Mouse (Mus musculus) liver, adult 2 months (tissue): Measurements from ENCODE around the gene Ascc2. TPM values are rescaled to one million over a fixed set of nuclear protein-coding genes. Genes with fewer than 3 reads are reported as not detected.

Experiments used
- DNase-seq: peaks from one replicate; pipeline ENCODE4 v3.0.0-alpha.2; 2011; ENCODE audit warnings: low read depth, low spot score; ENCODE audit errors: extremely low read depth
- H3K27ac ChIP-seq: fragments of 200-500 bp; replicated peaks from 2 replicates; pipeline ENCODE4 v1.5.1; 2012; ENCODE audit warnings: low read depth, mild to moderate bottlenecking, control low read depth, inconsistent platforms, low read length; ENCODE audit not compliant: insufficient read depth
- H3K27me3 ChIP-seq: fragments of 200-500 bp; 2 replicates; pipeline ENCODE4 v1.6.1; 2012; ENCODE audit warnings: mild to moderate bottlenecking, moderate library complexity, low read length, inconsistent platforms; ENCODE audit not compliant: control insufficient read depth, insufficient read depth
- H3K36me3 ChIP-seq: fragments of 200-500 bp; 2 replicates; pipeline ENCODE4 v1.6.1; 2012; ENCODE audit warnings: low read length, inconsistent platforms; ENCODE audit not compliant: control insufficient read depth, insufficient read depth
- H3K4me1 ChIP-seq: fragments of 200-500 bp; 2 replicates; pipeline ENCODE4 v1.6.1; 2011; ENCODE audit warnings: low read length; ENCODE audit not compliant: control insufficient read depth, insufficient read depth
- H3K4me3 ChIP-seq: fragments of 200-500 bp; 2 replicates; pipeline ENCODE4 v1.5.1; 2011; ENCODE audit warnings: low read depth, mild to moderate bottlenecking, control low read depth, low read length, moderate library complexity; ENCODE audit not compliant: insufficient read depth
- H3K79me2 ChIP-seq: fragments of 200-500 bp; 2 replicates; pipeline ENCODE4 v1.6.1; 2012; ENCODE audit warnings: inconsistent platforms, mild to moderate bottlenecking, low read length, moderate library complexity; ENCODE audit not compliant: control insufficient read depth, insufficient read depth
- H3K9ac ChIP-seq: fragments of 200-500 bp; 2 replicates; pipeline ENCODE4 v1.6.1; 2012; ENCODE audit warnings: low read depth, mild to moderate bottlenecking, control low read depth, inconsistent platforms, low read length
- CTCF ChIP-seq: fragments of 200-500 bp; IDR thresholded peaks from 2 replicates; pipeline ENCODE4 v1.5.1; 2011; ENCODE audit warnings: low read depth, low read length, control low read depth
- POLR2A ChIP-seq: fragments of 200-500 bp; IDR thresholded peaks from 2 replicates; pipeline ENCODE4 v1.6.1; 2011; ENCODE audit warnings: low read length, control low read depth; ENCODE audit not compliant: insufficient read depth; ENCODE audit errors: extremely low read depth
- WGBS: fragments of 180-500 bp; shearing (Covaris S2); methylation state at CpG from one replicate; pipeline ENCODE4 v1.1.7; 2018; 5-methylcytosine and 5-hydroxymethylcytosine counted together
- polyA plus RNA-seq: library from polyadenylated mRNA; depleted of rRNA; stranded (reverse); fragments of >200 nt; gene quantifications from 2 replicates; pipeline ENCODE4 v1.2.3, GENCODE M21; 2012; rRNA removed
- total RNA-seq: library from RNA; depleted of rRNA; stranded (reverse); fragments of >200 nt; gene quantifications from 2 replicates; pipeline ENCODE4 v1.2.3, GENCODE M21; 2014; rRNA removed

Ascc2 gene
- total RNA-seq (8.5 and 12.4 TPM in 2 replicates), polyA plus RNA-seq (9.7 and 9.9 TPM in 2 replicates)

- Histone ChIP-seq H3K27ac (peak within 1 kb of the TSS; percentile 80), H3K27me3 (no peaks in the 10 kb centered on the region), H3K79me2 (peaks cover 16% of the 10 kb centered on the region; the same call in 1 of the 2 replicates), H3K4me1 (peaks cover 9% of the 10 kb centered on the region), H3K4me3 (peak within 1 kb of the TSS; percentile 94), H3K36me3 (peaks cover 8% of the 10 kb centered on the region), H3K9ac (peak within 1 kb of the TSS; percentile 85)
- peak; percentile 21; the same call in 1 of the 2 replicates for TF ChIP-seq CTCF
- 0 out of 2 replicates have a peak, but pooled peaks have one; percentile 53 for TF ChIP-seq POLR2A
- peak; percentile 86 for DNase-seq
- under 1% methylated on average over 35 of the region's 35 CpGs for WGBS
Measured at GRCm38 (mm10) chr11:4637534-4638234, at the start of gene Ascc2. Ascc2 (plus strand) TSS chr11:4637747.

GRCm38 (mm10) chr11:4591811-4592210 is 45.7 kb upstream of the Ascc2 start:
- Histone ChIP-seq H3K79me2 (peaks cover 33% of the 10 kb centered on the region), H3K27ac (no peak overlapping the region), H3K9ac (no peak overlapping the region), H3K4me1 (peaks cover 16% of the 10 kb centered on the region), H3K4me3 (no peak overlapping the region), H3K36me3 (0 out of 2 replicates have a peak, but pooled peaks cover 2% of the 10 kb centered on the region), H3K27me3 (no peaks in the 10 kb centered on the region)
- DNase-seq, result peak; percentile 30
- WGBS, result 58% methylated on average over 4 of the region's 4 CpGs
- TF ChIP-seq POLR2A (no peak), CTCF (no peak)

- WGBS, result 4% methylated on average over 5 of the region's 5 CpGs
Measured at GRCm38 (mm10) chr11:4593491-4593848, 44.1 kb upstream of the Ascc2 start.

GRCm38 (mm10) chr11:4593849-4594607 is 43.5 kb upstream of the Ascc2 start:
- peak overlapping the region; percentile 99 for H3K9ac ChIP-seq
- under 1% methylated on average over 39 of the region's 45 CpGs for WGBS
- no peak for TF ChIP-seq POLR2A
- no peak for TF ChIP-seq CTCF
- DNase-seq, result peak; percentile 54
- H3K36me3 ChIP-seq, result no peaks in the 10 kb centered on the region
- H3K27ac ChIP-seq, result peak overlapping the region; percentile 89
- H3K79me2 ChIP-seq, result peaks cover 26% of the 10 kb centered on the region
- H3K4me3 ChIP-seq, result peak overlapping the region; percentile 78
- no peaks in the 10 kb centered on the region for H3K27me3 ChIP-seq
- H3K4me1 ChIP-seq, result peaks cover 16% of the 10 kb centered on the region

More at GRCm38 (mm10) chr11:4593491-4593848, 44.1 kb upstream of the Ascc2 start:
- peaks cover 29% of the 10 kb centered on the region for H3K79me2 ChIP-seq
- H3K27ac ChIP-seq, result no peak overlapping the region
- no peak for TF ChIP-seq POLR2A
- TF ChIP-seq CTCF, result no peak
- no peaks in the 10 kb centered on the region for H3K36me3 ChIP-seq
- H3K9ac ChIP-seq, result no peak overlapping the region; the same call in 1 of the 2 replicates
- H3K4me1 ChIP-seq, result peaks cover 16% of the 10 kb centered on the region
- DNase-seq, result peak; percentile 31
- H3K4me3 ChIP-seq, result peak overlapping the region; percentile 26; the same call in 1 of the 2 replicates
- no peaks in the 10 kb centered on the region for H3K27me3 ChIP-seq

- Histone ChIP-seq H3K9ac (peak within 1 kb of the TSS; percentile 99), H3K79me2 (peaks cover 21% of the 10 kb centered on the region), H3K4me1 (peaks cover 16% of the 10 kb centered on the region), H3K27me3 (no peaks in the 10 kb centered on the region), H3K27ac (peak within 1 kb of the TSS; percentile 89), H3K4me3 (peak within 1 kb of the TSS; percentile 78), H3K36me3 (no peaks in the 10 kb centered on the region)
- WGBS, result 6% methylated on average over 33 of the region's 53 CpGs
- peak; percentile 78 for DNase-seq
- no peak for TF ChIP-seq CTCF
- peak; percentile 33; the same call in 1 of the 2 replicates for TF ChIP-seq POLR2A
Measured at GRCm38 (mm10) chr11:4594608-4595500, 42.7 kb upstream of the Ascc2 start, which contains the start of gene Mtmr3. Mtmr3 (minus strand) TSS chr11:4594863.
